Mouse (Mus musculus): ENCODE results near the gene Tmem217. TPM values are rescaled to one million over a fixed set of nuclear protein-coding genes. Genes with fewer than 3 reads are reported as not detected.

Tmem217 gene
- polyA plus RNA-seq, 1 experiment from 2014 or later = 0.51 TPM

Small RNA genes within 50 kb of the gene (microRNA-seq; reads per million reads assigned to microRNA genes)
- not detected for gene Mir7667

Other genes with a start within 250 kb of the Tmem217 start
- 0.56 and 0.57 TPM in 2 replicates for gene Pi16, start 234.7 kb downstream of the Tmem217 start, polyA plus RNA-seq (2014; fragmentation: Nextera tagmentation; extraction: Ambion mirVana)
- 348 and 375 TPM in 2 replicates for gene Mtch1, start 204.5 kb downstream of the Tmem217 start, polyA plus RNA-seq (2014; fragmentation: Nextera tagmentation; extraction: Ambion mirVana)
- 2.2 and 2.4 TPM in 2 replicates for gene Fgd2, start 191.5 kb downstream of the Tmem217 start, polyA plus RNA-seq (2014; fragmentation: Nextera tagmentation; extraction: Ambion mirVana)
- gene Pim1, start 61.6 kb downstream of the Tmem217 start, polyA plus RNA-seq (2014; fragmentation: Nextera tagmentation; extraction: Ambion mirVana) = 16.0 and 19.7 TPM in 2 replicates
- not detected in 2 replicates for gene Gm17657, start 2.7 kb downstream of the Tmem217 start, polyA plus RNA-seq (2014; fragmentation: Nextera tagmentation; extraction: Ambion mirVana)
- gene Tbc1d22b, start 2.6 kb downstream of the Tmem217 start, polyA plus RNA-seq (2014; fragmentation: Nextera tagmentation; extraction: Ambion mirVana) = 16.8 and 18.8 TPM in 2 replicates
- 106 and 111 TPM in 2 replicates for gene Rnf8, start 62.4 kb upstream of the Tmem217 start, polyA plus RNA-seq (2014; fragmentation: Nextera tagmentation; extraction: Ambion mirVana)
- gene Gm28043, start 62.5 kb upstream of the Tmem217 start, polyA plus RNA-seq (2014; fragmentation: Nextera tagmentation; extraction: Ambion mirVana) = 2.2 and 2.7 TPM in 2 replicates
- gene Cmtr1, start 108.2 kb upstream of the Tmem217 start, polyA plus RNA-seq (2014; fragmentation: Nextera tagmentation; extraction: Ambion mirVana) = 144 and 150 TPM in 2 replicates
- gene Ccdc167, start 164.7 kb upstream of the Tmem217 start, polyA plus RNA-seq (2014; fragmentation: Nextera tagmentation; extraction: Ambion mirVana) = 13.5 and 17.0 TPM in 2 replicates

Data from midbrain, embryonic 11.5 days (tissue).